Mouse (Mus musculus): ENCODE measurements around the gene Atp11a.

DNA sequence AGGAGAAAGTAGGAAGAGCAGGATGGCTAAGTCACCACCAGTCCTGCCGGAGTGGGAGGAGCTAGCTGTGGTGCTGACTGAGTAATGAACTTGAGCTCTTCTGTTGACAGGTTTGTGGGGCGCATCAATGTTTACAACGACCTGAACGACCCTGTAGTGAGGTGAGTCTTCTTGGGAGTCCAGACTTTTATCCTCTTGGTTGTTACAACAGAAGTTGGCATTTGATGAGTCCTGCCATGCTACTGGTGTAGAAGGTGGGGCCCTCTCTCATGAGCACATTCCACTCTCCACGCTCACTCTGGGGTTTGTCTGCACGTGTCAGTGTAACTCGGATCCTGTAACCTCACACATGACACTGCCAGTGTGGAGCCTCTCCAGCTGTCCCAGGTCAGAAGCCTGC is 66.1 kb downstream of the Atp11a start:
- no peak for TF ChIP-seq POLR2A (IDR thresholded peaks at IDR 0.05; ENCODE audit: extremely low read depth, insufficient read depth, low read length)
- TF ChIP-seq CTCF (IDR thresholded peaks at IDR 0.05; ENCODE audit: extremely low read depth, insufficient read depth, low read length), result no peak

Data from cortical plate, adult 2 months (tissue).